18 mouse cellular contexts compared by ENCODE assay signal in the genomic region with DNA sequence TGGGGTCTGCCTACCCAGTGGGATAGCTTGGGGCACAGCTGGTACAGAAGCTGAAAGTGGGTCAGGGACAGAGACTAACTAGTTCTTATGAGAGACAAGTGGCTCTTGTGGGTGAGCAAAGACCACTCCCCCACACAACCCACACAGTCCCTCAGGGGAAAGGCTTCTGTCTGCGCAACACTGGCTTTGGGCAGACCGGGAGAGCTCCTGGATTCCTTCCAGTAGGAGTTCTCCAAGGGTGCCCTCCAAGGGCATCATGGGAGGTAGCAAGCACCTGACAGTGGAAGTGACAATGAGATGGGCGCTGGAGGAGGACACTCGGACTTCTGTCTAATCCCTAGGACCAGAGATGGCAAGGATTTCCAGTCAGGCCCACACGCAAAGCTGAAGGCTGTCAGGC. TPM values are rescaled to one million over a fixed set of nuclear protein-coding genes. Genes with fewer than 3 reads are reported as not detected.
DNase-seq lines count a peak whose midpoint lies in the region; ATAC-seq lines count a peak whose summit lies in the region.
"Had no signal": no experiment of that assay in that cellular context is flagged by ENCODE, and none has a peak within 500 bp of the region (broad histone marks: within the 10 kb centered on the region; RNA-seq: fewer than 3 reads in every experiment).

No protein-coding gene starts in this region.

- no peak for ATAC-seq in hindbrain, embryonic 11.5 days (ENCODE audit: low FRiP score)
- ATAC-seq: activated CD4-positive, CD25-positive, alpha-beta regulatory T cell, adult 4 months; forebrain, embryonic 13.5 days; intestine, embryonic 15.5 days had no signal

- H3K27ac ChIP-seq in heart, embryonic 10.5 days, result no peak overlapping the region
- no peak overlapping the region for H3K27ac ChIP-seq in hindbrain, embryonic 11.5 days (ENCODE audit: low read depth, low read length)
- H3K27ac ChIP-seq: embryonic facial prominence, embryonic 10.5 days; forebrain, embryonic 13.5 days; heart, embryonic 15.5 days; hindbrain, embryonic 14.5 days; intestine, embryonic 15.5 days had no signal

- peak; percentile 43 for DNase-seq in adrenal gland, postnatal 14 days
- no peak for DNase-seq in adrenal gland, adult 8-10 months
- peak; percentile 83 for DNase-seq in heart, adult 11 months
- DNase-seq in heart, embryonic 10.5 days (ENCODE audit: low spot score), result no peak
- peak; percentile 1 for DNase-seq in right cerebral cortex, postnatal 4 days
- no peak for DNase-seq in right cerebral cortex, postnatal 25 days
- no peak for DNase-seq in hindbrain, embryonic 11.5 days (ENCODE audit: low spot score)
- DNase-seq: cerebellum, adult 9-10 months; gastrocnemius, postnatal 36 days; heart, adult 18-20 months; heart, postnatal 14 days had no signal

- H3K4me2 ChIP-seq in hindbrain, embryonic 11.5 days (replicated peaks; ENCODE audit: low read depth, low read length), result no peak overlapping the region
- H3K4me2 ChIP-seq: forebrain, embryonic 13.5 days; heart, embryonic 11.5 days; heart, embryonic 15.5 days; hindbrain, embryonic 14.5 days; intestine, embryonic 15.5 days had no signal

- H3K4me1 ChIP-seq in heart, embryonic 10.5 days, result no peaks in the 10 kb centered on the region
- no peaks in the 10 kb centered on the region for H3K4me1 ChIP-seq in hindbrain, embryonic 11.5 days (replicated peaks; ENCODE audit: control insufficient read depth, insufficient read depth, low read length)

- H3K27me3 ChIP-seq in heart, embryonic 10.5 days (ENCODE audit: insufficient read depth, poor library complexity, severe bottlenecking), result peaks cover 24% of the 10 kb centered on the region
- no peaks in the 10 kb centered on the region for H3K27me3 ChIP-seq in hindbrain, embryonic 11.5 days (ENCODE audit: control insufficient read depth, insufficient read depth, low read length)
- H3K27me3 ChIP-seq: forebrain, embryonic 13.5 days; heart, embryonic 15.5 days; intestine, embryonic 15.5 days had no signal

- H3K9ac ChIP-seq in hindbrain, embryonic 11.5 days (ENCODE audit: low read depth, low read length), result no peak overlapping the region
- H3K9ac ChIP-seq: forebrain, embryonic 13.5 days; heart, embryonic 15.5 days; hindbrain, embryonic 14.5 days; intestine, embryonic 15.5 days had no signal

- H3K36me3 ChIP-seq in heart, embryonic 10.5 days, result no peaks in the 10 kb centered on the region
- no peaks in the 10 kb centered on the region for H3K36me3 ChIP-seq in hindbrain, embryonic 11.5 days (ENCODE audit: control insufficient read depth, insufficient read depth, low read length)
- H3K36me3 ChIP-seq: embryonic facial prominence, embryonic 10.5 days; heart, embryonic 15.5 days; intestine, embryonic 15.5 days had no signal

- 74% methylated on average over 5 of the region's 5 CpGs for WGBS in heart, embryonic 10.5 days
- 83% methylated on average over 5 of the region's 5 CpGs for WGBS in hindbrain, embryonic 11.5 days

- H3K9me3 ChIP-seq in heart, embryonic 10.5 days, result no peaks in the 10 kb centered on the region
- H3K9me3 ChIP-seq in hindbrain, embryonic 11.5 days (ENCODE audit: control insufficient read depth, low read length), result no peaks in the 10 kb centered on the region
- H3K9me3 ChIP-seq: embryonic facial prominence, embryonic 10.5 days; forebrain, embryonic 13.5 days; heart, embryonic 15.5 days; intestine, embryonic 15.5 days had no signal

- no peak overlapping the region for H3K4me3 ChIP-seq in heart, embryonic 10.5 days
- H3K4me3 ChIP-seq in hindbrain, embryonic 11.5 days (ENCODE audit: low read depth, low read length), result no peak overlapping the region
- H3K4me3 ChIP-seq: embryonic facial prominence, embryonic 10.5 days; forebrain, embryonic 13.5 days; heart, embryonic 15.5 days; intestine, embryonic 15.5 days had no signal

RNA-seq across cellular contexts. Expression of a gene that starts 45.8 kb away (rescaled TPM):
- total RNA-seq in adrenal gland, postnatal 14 days (2021), result 14.8 and 16.8 TPM in 2 replicates
- total RNA-seq in adrenal gland, adult 8-10 months (2022), result 10 to 100 TPM; 13.2 to 25.8 (median 20.0) TPM
- polyA plus RNA-seq in heart, embryonic 10.5 days (2016; fragmentation: Nextera tagmentation; extraction: Ambion mirVana), result 1.8 and 2.3 TPM in 2 replicates
- polyA plus RNA-seq in hindbrain, embryonic 11.5 days (2014; fragmentation: Nextera tagmentation; extraction: Ambion mirVana), result 3.4 and 3.6 TPM in 2 replicates

Comparison
In these comparisons a context has a peak if more than half of its experiments do, and no peak if none do; other contexts are left out.
1. DNase-seq: peak in adrenal gland, postnatal 14 days (single experiment), heart, adult 11 months (single experiment) and right cerebral cortex, postnatal 4 days (single experiment); none in adrenal gland, adult 8-10 months (single experiment), heart, embryonic 10.5 days (single experiment), right cerebral cortex, postnatal 25 days (single experiment) and hindbrain, embryonic 11.5 days (single experiment).